Mouse (Mus musculus) R1 (cell line): ENCODE measurements at regions not wholly inside any gene's neighbourhood (a gene's known extent, or its start where the extent isn't known, plus 50 kb on each side); places are given as distances from the start of the nearest gene placed in this dataset.
"Not testable (repeated sequence)": the region's sequence is repeated elsewhere in the genome, so short reads cannot be mapped to it uniquely, and the experiment has no call there.

ENCODE experiments used
- DNase-seq: peaks from one replicate; pipeline ENCODE4 v3.0.0-alpha.2; 2018; ENCODE audit warnings: low read depth, low spot score

DNA sequence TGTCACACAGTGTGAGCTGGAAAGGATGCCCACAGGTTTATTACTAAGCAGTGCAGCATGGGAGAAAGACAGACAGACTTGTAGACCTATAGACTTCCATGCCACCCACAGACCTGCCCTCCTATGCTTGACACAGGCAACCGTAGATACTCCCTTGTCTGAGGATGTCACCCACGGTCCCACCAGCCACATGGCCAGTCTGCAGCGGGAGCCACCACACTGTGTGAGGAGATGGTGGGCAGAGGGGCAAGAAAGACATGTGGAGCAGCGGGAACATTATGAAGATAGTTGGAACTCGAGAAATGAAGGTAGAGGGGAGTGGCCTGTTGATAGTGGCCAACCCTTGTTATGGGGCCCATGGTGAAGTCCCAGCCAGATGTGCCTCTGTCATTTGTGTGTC is 244.0 kb upstream of the Tusc1 start:
- no peak for DNase-seq

DNA sequence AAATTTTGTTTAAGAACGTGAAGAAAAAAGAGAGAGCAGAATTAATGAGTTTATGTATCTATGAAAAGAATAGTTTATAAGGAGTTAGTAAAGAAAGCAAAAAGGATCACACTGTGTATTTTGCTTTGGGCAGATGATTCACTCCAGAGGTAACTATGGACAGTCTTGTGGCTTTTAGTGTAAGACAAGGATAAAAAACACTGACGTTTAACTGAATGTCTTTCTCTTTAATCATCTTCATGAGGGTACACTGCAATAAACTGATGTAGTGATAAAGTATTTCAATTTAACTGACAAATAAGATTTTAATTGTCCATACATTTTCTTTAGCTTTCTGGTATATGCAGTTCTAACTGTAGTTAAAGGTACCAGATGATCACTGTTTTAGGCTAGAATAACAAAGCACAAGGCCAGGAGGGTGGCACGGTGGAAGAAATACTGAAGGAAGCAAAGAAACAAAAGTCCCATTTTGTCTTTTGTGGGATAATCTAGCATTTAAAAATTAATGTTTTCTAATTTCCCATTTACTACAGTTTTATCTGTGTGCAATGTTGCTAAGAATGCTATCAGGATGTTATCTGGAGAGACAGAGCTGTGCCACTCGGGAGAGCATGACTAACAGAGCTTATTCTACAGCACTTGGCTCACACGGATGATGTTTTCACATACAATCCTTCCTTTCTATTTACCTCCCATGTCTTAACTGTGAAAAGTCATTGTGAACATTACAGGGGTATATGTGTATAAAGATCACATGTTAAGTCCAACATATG is 232.4 kb upstream of the Tusc1 start:
- no peak for DNase-seq

DNA sequence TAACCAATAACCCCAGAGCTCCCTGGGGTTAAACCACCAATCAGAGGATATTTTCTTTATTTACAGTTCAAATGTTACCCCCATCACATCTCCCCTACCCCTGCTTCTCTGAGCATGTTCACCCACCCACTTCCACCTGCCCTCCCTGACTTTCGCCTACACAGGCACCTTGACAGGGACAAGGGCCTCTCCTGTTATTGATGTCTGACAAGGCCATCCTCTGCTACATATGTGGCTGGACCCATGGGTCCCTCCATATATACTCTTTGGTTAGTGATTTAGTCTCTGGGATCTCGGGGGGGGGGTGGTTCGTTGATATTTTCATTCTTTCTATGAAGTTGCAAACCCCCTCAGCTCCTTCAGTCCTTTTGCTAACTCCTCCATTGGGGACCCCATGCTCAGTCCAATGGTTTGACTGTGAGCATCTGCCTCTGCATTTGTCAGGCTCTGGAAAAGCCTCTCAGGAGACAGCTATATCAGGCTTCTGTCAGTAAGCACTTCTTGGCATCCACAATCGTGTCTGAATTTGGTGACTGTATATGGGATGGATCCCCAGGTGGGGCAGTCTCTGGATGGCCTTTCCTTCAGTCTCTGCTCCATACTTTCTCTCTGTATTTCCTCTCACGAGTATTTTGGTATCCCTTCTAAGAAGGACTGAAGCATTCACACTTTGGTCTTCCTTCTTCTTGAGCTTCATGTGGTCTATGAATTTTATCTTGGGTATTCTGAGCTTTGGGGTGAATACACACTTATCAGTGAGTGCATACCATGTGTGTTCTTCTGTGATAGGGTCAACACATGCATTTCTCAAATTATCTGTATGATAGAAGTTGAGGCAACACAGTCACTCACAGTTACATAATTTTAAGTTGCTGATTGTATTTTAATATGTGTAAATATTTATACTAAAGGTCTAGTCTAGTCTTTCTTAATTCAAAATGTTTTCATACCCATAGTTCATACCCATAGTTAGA is 220.8 kb upstream of the Tusc1 start:
- no peak for DNase-seq

DNA sequence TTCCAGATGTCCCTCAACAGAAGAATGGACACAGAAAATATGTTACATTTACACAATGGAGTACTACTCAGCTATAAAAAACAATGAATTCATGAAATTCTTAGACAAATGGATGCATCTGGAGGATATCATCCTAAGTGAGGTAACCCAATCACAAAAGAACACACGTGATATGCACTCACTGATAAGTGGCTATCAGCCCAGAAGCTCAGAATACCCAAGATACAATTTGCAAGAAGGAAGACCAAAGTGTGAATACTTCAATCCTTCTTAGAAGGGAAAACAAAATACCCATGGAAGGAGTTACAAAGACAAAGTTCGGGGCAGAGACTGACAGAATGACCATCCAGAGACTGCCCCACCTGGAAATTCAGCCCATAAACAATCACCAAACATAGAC is 219.9 kb upstream of the Tusc1 start:
- DNase-seq, result not testable (repeated sequence)

DNA sequence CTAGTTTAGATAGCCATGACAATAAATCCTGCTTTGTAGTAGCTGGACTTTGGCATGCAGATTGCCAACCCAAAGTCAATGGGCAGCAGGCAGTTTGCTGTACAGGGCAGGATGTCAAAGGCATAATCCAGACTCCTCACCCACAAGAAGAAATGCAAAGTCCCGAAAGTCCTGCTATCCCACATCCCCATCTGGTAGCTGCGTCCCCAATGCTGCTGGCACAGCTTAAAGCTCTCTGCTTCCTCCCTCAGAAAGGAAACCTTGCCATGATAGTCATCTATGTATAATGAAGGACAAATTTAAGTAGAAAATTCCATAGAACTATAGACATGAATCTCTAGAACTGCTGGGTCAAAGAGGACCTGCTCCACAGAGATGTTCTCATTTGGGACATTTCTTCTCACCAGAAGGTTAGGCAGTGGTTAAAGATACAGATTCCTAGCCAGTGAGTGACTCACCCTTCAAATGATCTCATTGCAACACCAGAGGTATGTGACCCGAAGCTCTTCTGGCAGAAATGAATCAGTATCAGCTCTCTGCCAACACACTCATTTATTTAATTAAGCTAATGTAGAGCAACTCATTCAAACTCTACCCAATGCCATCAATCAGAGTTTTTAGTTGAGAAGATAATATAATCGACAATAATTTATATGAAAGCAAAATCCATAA is 217.3 kb upstream of the Tusc1 start:
- no peak for DNase-seq

DNA sequence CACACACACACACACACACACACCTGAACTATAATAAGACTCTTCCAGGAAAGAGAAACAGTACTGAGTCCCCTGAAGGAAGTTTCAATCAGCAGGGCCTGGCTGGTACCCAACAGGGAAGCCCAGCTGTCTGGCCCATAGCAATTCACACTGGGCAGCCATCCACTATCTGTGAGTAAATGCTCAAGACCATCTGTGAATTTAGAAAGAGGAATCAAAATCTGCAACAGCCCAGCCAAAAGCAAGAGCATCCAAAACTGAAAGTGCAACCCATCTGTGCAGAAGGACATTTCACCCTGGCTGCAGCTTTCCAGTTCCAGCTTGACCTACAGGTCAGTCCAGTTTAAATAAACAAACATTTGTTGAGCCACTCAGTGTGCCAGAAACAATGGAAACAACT is 215.8 kb upstream of the Tusc1 start:
- DNase-seq, result no peak

DNA sequence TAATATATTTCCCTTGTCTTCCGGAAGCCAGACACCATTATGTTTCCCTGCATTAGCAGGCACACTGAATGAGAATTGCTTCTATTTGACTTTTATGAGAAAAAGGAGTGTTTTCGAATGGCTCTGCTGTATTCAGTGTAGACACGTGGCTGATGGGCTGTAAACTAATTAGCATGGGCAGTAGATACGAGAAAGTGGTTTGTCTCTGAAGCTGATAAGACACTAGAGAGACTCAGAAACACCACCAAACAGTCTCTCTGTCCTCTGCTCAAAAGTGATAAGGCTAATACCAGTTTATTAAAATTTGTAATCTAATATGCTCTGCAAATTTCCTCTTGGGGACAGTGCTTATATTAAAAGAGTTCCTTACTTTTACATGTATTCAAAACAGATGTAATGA is 205.3 kb upstream of the Tusc1 start:
- DNase-seq, result no peak

DNA sequence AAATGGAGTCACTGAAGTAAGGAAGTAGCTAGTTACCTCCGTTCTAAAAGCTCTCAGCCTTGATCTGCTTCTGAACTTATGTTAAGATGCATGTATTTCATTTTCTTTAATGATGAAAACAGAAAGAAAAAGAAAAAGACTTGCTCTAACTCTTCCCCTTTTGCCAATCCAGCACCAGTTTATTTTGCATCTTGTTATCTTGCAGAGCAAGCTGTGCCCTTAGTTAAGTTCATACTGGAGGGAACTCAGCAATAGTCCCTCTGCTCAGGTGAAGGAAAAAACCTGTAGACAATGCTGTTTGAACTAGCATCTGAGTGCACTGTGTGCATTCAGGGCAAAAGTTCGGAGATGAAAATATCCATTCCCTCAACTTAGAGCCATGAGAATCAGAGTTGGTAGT is 192.1 kb upstream of the Tusc1 start:
- DNase-seq, result no peak

DNA sequence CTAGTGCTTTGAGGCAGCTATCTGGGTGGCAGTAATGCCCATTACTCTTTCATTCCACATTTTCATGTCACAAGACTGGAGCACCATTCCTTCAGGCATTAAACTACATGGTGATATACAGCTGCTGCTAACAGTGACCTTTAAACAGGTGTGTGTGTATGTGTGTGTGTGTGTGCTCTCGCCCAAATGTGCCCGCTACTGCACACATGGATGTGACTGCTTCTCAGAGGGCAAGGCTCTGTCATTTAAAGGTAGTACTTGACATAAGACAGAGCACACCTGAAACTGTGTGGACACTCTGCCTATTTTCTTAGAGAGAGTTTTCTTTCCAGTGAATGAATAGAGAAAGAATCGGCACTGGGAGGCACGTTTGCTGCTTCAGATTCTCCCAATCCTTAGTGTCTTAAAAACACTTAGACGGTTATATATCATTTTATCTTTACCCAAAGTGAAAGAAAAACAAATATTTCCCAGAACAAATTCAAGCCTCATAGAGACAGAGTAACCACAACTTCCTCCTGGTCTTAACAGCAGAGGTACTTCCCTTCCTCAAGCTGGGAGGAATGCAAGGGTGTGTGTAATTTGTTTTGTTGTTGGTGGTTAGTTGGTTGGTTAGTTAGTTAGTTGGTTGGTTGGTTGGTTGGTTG is 185.3 kb upstream of the Tusc1 start:
- no peak for DNase-seq

DNA sequence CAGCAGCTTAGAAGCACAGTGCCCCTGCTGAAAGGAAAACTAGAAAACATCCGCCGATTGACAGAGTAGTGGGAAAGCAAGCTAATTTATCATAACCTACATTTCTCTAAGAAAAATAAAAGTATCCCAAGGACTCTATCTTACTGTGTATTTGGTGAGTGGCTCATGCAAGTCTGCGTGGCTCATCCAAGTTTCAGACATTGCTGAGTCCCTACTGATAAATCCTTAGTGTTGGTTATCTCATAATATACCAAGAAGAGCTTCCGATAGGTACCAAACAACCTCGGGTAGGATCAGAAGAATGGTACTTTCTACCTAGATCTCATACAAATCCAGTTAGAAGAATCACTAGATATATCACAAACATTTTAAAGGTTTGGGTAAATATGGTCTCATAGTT is 183.6 kb upstream of the Tusc1 start:
- no peak for DNase-seq

DNA sequence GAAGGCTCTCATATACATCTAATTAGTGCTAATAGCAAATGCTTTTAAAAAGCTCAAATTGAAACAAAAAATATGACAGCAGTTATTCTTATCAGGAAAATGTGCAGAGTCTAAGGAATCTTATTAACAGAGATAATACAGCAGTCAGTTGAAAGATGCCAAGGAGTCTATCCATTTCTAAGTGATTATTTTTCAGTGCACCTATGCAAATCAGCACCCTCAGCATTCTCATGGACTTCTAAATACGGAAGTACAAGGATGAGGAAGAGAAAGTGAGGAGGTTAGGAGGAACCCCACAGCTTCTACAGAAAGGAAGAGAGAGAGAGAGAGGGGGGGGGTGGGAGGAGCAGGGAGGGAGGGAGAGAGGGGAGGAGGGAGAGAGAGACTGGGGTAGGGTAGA is 175.5 kb upstream of the Tusc1 start:
- DNase-seq, result no peak

DNA sequence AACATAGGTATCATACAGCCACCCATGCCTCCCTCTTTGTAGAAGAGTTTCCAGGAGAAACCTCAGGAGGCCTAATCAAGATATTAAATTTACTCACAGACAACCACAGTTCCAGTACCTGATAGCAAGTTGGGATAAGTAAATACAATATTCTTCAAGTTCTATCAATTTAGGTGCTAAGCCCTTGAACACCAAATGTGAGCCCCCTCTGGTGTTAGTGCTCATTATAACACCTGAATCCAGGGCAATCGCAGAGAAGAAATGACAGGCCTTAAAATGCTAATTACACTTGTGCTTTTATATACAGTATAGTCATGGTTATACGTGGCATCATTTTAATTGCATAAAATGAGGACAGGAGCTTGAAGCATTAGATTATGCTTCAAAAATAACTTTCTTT is 161.6 kb upstream of the Tusc1 start:
- DNase-seq, result no peak

DNA sequence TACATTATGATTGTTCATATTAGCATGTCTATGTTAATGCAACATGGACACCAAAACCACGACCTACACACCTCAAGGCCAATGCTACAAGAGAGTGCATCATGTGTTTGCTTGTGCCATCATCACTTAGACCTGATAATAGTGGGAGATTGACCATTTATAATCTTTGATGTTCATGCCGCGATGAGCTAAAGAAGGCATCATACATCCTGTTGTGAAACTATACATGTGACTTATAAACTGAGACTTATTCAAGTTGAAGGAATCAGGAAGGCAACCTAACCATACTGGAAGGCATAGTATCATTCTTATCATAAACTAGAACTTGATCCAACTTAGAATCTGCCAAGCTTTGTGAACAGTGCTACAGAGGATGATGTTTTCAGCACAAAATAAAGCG is 159.0 kb upstream of the Tusc1 start:
- DNase-seq, result no peak

DNA sequence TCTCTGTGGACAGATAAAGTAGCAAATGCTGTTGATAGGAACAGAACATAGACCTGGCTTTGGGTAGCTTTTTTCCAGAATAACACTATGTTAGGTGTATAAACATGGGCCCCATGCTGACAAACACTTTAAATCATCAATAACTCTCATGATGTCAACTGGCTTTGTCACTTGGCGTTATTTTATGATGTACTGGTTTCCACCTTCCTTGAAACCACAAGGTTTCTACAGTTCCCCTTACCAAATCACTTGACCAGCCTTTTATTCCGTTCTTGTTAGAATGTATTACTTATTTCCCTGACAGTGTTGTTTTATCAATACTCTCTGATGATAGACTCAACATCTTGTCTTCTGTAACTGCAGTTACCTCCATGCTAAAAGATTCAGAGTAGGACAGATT is 158.6 kb upstream of the Tusc1 start:
- no peak for DNase-seq

DNA sequence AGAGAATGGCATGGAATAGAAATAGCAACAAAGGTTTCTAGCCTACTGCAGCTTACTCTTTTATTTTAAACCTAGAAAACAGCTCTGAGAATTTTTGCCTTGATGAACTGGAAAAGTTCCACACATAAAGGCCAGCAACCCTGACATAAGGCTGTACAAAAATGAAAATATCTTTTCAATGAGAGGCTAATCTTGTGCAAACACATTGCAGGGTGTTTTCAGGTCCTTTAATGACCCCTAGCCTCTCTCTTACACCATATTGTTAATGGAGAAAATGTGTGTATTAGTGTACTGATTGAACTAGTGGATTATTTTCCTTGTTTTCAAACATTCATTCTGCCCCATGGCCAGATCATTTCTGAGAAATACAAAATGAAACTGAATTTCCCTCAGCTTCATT is 158.0 kb upstream of the Tusc1 start:
- DNase-seq, result no peak

DNA sequence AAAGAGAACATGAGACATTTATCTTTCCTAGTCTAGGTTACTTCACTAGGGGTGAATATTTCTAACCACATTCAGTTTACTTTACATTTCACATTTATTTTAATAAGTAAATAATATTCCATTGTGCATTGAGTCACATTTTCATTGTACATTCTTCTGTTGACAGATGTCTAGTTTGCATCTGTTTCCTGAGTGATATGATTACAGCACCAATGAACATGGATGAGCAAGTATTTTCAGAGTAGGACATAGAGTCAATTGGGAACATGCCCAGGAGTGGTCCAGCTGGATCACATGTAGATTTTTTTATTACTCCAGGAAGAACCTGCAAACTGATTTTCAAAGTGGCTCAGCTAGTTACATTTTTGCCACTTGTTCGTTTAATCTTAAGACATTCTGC is 153.3 kb upstream of the Tusc1 start:
- DNase-seq, result no peak

DNA sequence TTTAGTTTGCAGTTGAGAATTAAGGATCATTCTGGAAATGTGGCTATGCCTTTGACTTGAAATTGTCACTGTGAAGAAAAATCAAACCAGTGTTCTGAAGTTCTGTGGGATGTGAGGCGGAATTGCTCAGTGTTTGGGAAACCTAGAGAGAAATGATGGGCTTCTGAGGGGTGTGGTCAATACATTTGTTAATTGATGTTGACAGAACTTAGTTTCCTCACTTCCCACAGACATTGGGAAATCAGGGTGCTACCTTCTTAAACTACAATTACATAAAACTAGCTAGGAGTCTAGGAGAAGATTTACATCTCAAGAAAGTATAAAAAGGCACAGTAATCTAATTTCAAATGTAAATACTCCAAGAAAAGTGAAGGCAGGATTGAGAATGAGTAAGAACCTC is 151.1 kb upstream of the Tusc1 start:
- no peak for DNase-seq

DNA sequence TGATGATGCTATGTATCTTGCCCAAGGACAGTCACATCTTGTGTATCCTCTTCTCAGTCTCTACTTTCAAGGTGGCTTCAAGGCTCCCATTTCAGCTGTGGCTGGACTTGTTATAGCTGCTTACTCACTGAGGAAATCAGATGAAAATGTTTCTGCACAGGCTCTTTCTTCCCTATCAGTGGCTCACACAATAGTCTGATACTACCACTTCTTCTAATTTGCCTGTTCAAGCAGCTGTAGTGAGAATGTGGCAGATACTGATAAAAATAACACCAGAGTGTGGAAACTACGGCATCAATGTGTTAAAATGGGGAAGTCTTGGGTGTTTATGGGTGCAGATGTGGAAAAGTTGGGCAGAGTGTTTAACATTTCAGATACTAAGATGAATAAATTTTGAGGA is 145.9 kb upstream of the Tusc1 start:
- no peak for DNase-seq

DNA sequence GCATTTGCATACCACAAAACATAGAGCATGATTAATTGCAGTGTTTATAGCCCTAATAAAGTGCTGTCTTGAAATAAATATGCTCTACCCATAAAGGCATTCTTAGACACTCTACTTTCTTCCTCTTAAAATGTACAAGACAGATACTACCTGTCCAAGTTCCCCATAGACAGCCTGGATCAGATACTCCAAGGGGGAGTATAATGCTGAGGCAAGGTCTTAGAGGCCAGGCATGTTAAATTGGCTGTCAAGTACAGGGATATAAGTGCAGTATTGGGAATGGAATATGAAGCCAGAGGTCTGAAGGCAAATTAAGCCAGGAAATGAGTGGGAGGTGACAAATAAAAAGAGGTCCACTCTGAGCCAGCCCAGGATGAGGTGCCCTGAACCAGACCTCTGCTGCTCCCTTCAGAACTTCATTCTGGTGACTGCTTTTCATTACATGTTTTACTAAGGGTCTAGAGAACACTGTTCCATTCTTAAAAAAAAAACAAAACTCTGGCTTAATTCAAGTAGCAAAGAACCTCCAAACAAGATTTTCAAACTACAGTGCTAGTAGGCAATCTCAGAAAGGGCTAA is 142.0 kb upstream of the Tusc1 start:
- no peak for DNase-seq

DNA sequence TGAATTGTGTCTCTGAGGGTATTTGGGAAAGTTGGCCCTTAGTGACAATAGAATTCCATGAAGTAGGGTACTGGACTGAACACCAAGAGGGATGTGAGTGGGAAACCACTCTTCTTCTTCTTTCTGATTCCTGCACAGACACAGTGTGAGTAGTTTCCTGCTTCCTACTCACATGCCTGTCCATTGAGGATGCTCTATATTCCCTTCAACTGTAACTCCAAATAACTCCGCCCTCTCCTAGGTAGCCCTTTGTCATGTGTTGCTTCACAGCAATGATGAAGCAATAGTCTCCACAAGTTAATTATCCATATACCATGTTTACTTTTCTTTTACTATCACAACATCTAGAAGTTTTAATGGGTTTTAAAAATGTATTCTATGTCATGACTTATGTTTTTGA is 132.7 kb upstream of the Tusc1 start:
- DNase-seq, result no peak

DNA sequence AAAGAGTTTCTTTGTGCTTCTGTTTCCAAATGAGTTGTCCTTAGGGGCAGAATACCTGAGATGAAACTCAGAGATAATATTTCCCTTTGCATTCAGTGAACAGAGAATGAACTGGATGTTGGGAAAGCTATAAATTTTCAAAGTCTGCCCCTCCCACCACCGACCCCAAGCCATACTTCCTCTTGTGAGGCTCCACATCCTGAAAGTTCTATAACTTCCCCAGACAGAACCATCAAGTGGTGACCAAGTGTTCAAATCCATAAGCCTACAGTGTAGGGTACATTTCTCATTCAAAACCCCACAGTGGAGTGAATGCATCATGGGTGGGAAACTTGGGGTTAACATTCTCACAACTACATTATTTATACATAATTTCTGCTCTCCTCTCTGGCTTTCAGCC is 132.1 kb upstream of the Tusc1 start:
- no peak for DNase-seq

DNA sequence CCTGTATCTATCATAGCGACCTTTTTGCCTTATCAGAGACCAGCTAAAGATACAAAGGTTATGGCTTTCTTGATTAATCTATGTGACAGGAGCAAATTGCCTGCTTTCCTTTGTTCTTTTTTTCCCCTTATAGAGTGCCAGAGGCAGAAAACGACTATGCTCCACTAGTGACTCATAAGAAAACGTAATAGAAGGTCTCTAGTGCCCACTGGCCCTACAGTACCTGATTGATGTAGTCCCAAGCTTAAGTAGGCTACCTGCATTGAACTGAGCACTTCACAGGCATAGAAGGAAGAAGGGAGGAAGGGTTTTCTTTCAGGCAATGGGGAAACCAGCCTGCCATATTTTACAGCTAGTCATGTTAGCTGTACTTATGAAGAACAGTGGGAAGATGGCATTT is 116.0 kb upstream of the Tusc1 start:
- no peak for DNase-seq
